Mouse (Mus musculus): ENCODE results near the gene Dnah17. TPM values are rescaled to one million over a fixed set of nuclear protein-coding genes. Genes with fewer than 3 reads are reported as not detected.
A peak's percentile ranks its signal among the peaks of the same experiment; 100 is the strongest.

The Dnah17 gene
- polyA plus RNA-seq, 1 experiment, result 0.21 TPM

- H3K27ac ChIP-seq (ENCODE audit: insufficient read depth, low read length), result no peak overlapping the region
- no peaks in the 10 kb centered on the region for H3K27me3 ChIP-seq (ENCODE audit: control insufficient read depth, insufficient read depth, low read length)
- 56% methylated on average over 3 of the region's 3 CpGs for WGBS
- no peak for DNase-seq (ENCODE audit: low read depth in 1 of 2, low spot score in 2 of 2)
- H3K36me3 ChIP-seq (ENCODE audit: control insufficient read depth, insufficient read depth, low read length), result peaks cover 2% of the 10 kb centered on the region
- H3K4me1 ChIP-seq (ENCODE audit: control insufficient read depth, insufficient read depth, insufficient read length), result peaks cover 21% of the 10 kb centered on the region; the same call in 1 of the 2 replicates
- no peak overlapping the region for H3K4me3 ChIP-seq (ENCODE audit: extremely low read depth, insufficient read depth, insufficient read length)
- TF ChIP-seq POLR2A (IDR thresholded peaks at IDR 0.05; ENCODE audit: low read depth, low read length) (no peak), CTCF (IDR thresholded peaks at IDR 0.05; ENCODE audit: extremely low read depth, insufficient read depth, insufficient read length, insufficient replicate concordance) (no peak)
Observed at GRCm38 (mm10) chr11:117995661-117996060, 134.8 kb downstream of the Dnah17 start.

GRCm38 (mm10) chr11:117995255-117995654, 135.2 kb downstream of the Dnah17 start:
- TF ChIP-seq CTCF (IDR thresholded peaks at IDR 0.05; ENCODE audit: extremely low read depth, insufficient read depth, insufficient read length, insufficient replicate concordance) (no peak), POLR2A (IDR thresholded peaks at IDR 0.05; ENCODE audit: low read depth, low read length) (no peak)
- Histone ChIP-seq H3K27me3 (ENCODE audit: control insufficient read depth, insufficient read depth, low read length) (no peaks in the 10 kb centered on the region), H3K4me1 (ENCODE audit: control insufficient read depth, insufficient read depth, insufficient read length) (peaks cover 21% of the 10 kb centered on the region; the same call in 1 of the 2 replicates), H3K36me3 (ENCODE audit: control insufficient read depth, insufficient read depth, low read length) (no peaks in the 10 kb centered on the region; the same call in 1 of the 2 replicates), H3K4me3 (ENCODE audit: extremely low read depth, insufficient read depth, insufficient read length) (no peak overlapping the region), H3K27ac (ENCODE audit: insufficient read depth, low read length) (no peak overlapping the region)
- no peak for DNase-seq (ENCODE audit: low read depth in 1 of 2, low spot score in 2 of 2)
- WGBS, result 74% methylated on average over 2 of the region's 2 CpGs

- no peaks in the 10 kb centered on the region for H3K36me3 ChIP-seq (ENCODE audit: control insufficient read depth, insufficient read depth, low read length)
- DNase-seq (ENCODE audit: low read depth in 1 of 2, low spot score in 2 of 2), result no peak
- H3K27ac ChIP-seq (ENCODE audit: insufficient read depth, low read length), result peak overlapping the region; percentile 16; the same call in 1 of the 2 replicates
- H3K27me3 ChIP-seq (ENCODE audit: control insufficient read depth, insufficient read depth, low read length), result no peaks in the 10 kb centered on the region
- WGBS, result 40% methylated on average over 9 of the region's 9 CpGs
- H3K4me3 ChIP-seq (ENCODE audit: extremely low read depth, insufficient read depth, insufficient read length), result no peak overlapping the region
- H3K4me1 ChIP-seq (ENCODE audit: control insufficient read depth, insufficient read depth, insufficient read length), result peaks cover 21% of the 10 kb centered on the region; the same call in 1 of the 2 replicates
- TF ChIP-seq POLR2A (IDR thresholded peaks at IDR 0.05; ENCODE audit: low read depth, low read length) (no peak), CTCF (IDR thresholded peaks at IDR 0.05; ENCODE audit: extremely low read depth, insufficient read depth, insufficient read length, insufficient replicate concordance) (no peak)
Observed at GRCm38 (mm10) chr11:117994250-117995057, 136.0 kb downstream of the Dnah17 start.

GRCm38 (mm10) chr11:117993190-117994175, 137.0 kb downstream of the Dnah17 start:
- H3K27ac ChIP-seq (ENCODE audit: insufficient read depth, low read length), result peak overlapping the region; percentile 16; the same call in 1 of the 2 replicates
- no peak for DNase-seq (ENCODE audit: low read depth in 1 of 2, low spot score in 2 of 2)
- TF ChIP-seq CTCF (IDR thresholded peaks at IDR 0.05; ENCODE audit: extremely low read depth, insufficient read depth, insufficient read length, insufficient replicate concordance) (no peak), POLR2A (IDR thresholded peaks at IDR 0.05; ENCODE audit: low read depth, low read length) (no peak)
- H3K4me3 ChIP-seq (ENCODE audit: extremely low read depth, insufficient read depth, insufficient read length), result no peak overlapping the region
- no peaks in the 10 kb centered on the region for H3K36me3 ChIP-seq (ENCODE audit: control insufficient read depth, insufficient read depth, low read length)
- no peaks in the 10 kb centered on the region for H3K27me3 ChIP-seq (ENCODE audit: control insufficient read depth, insufficient read depth, low read length)
- peaks cover 21% of the 10 kb centered on the region; the same call in 1 of the 2 replicates for H3K4me1 ChIP-seq (ENCODE audit: control insufficient read depth, insufficient read depth, insufficient read length)
- 66% methylated on average over 14 of the region's 14 CpGs for WGBS

- WGBS, result 26% methylated on average over 9 of the region's 9 CpGs
- H3K27ac ChIP-seq (ENCODE audit: insufficient read depth, low read length), result peak overlapping the region; percentile 27; the same call in 1 of the 2 replicates
- H3K4me3 ChIP-seq (ENCODE audit: extremely low read depth, insufficient read depth, insufficient read length), result no peak overlapping the region
- peak in 1 of 2 experiments; percentile 24 for DNase-seq (ENCODE audit: low read depth in 1 of 2, low spot score in 2 of 2)
- TF ChIP-seq CTCF (IDR thresholded peaks at IDR 0.05; ENCODE audit: extremely low read depth, insufficient read depth, insufficient read length, insufficient replicate concordance), result no peak
- no peak for TF ChIP-seq POLR2A (IDR thresholded peaks at IDR 0.05; ENCODE audit: low read depth, low read length)
- no peaks in the 10 kb centered on the region for H3K36me3 ChIP-seq (ENCODE audit: control insufficient read depth, insufficient read depth, low read length)
- no peaks in the 10 kb centered on the region for H3K27me3 ChIP-seq (ENCODE audit: control insufficient read depth, insufficient read depth, low read length)
- peaks cover 25% of the 10 kb centered on the region; the same call in 1 of the 2 replicates for H3K4me1 ChIP-seq (ENCODE audit: control insufficient read depth, insufficient read depth, insufficient read length)
Observed at GRCm38 (mm10) chr11:117991502-117992470, 138.6 kb downstream of the Dnah17 start.
